Mouse (Mus musculus) forebrain, embryonic 16.5 days (tissue): Measurements from ENCODE around the gene Pgp. TPM values are rescaled to one million over a fixed set of nuclear protein-coding genes. Genes with fewer than 3 reads are reported as not detected.

Experiments used
- ATAC-seq: fragments of 200-750 bp; cut with Nextera tagmentation; 2 replicates; pipeline ENCODE4 v1.8.0; 2017; ENCODE audit warnings: mild to moderate bottlenecking, moderate library complexity
- H3K27ac ChIP-seq: fragments of 300-500 bp; sonication (generic); 2 replicates; pipeline ENCODE4 v1.5.1; 2014; ENCODE audit warnings: low read length, control low read depth
- H3K27me3 ChIP-seq: fragments of 300-500 bp; sonication (generic); replicated peaks from 2 replicates; pipeline ENCODE4 v1.6.1; 2014; ENCODE audit warnings: low read length; ENCODE audit not compliant: control insufficient read depth, insufficient read depth
- H3K36me3 ChIP-seq: fragments of 300-500 bp; sonication (generic); 2 replicates; pipeline ENCODE4 v1.6.1; 2014; ENCODE audit not compliant: control insufficient read depth, insufficient read depth
- H3K4me1 ChIP-seq: fragments of 300-500 bp; sonication (generic); replicated peaks from 2 replicates; pipeline ENCODE4 v1.6.1; 2014; ENCODE audit warnings: low read length; ENCODE audit not compliant: control insufficient read depth, insufficient read depth
- H3K4me2 ChIP-seq: fragments of 300-500 bp; sonication (generic); 2 replicates; pipeline ENCODE4 v1.6.1; 2014; ENCODE audit warnings: mild to moderate bottlenecking, low read length, control low read depth
- H3K4me3 ChIP-seq: fragments of 300-500 bp; sonication (generic); replicated peaks from 2 replicates; pipeline ENCODE4 v1.5.1; 2014; ENCODE audit warnings: mild to moderate bottlenecking, low read length, control low read depth
- H3K9ac ChIP-seq: fragments of 300-500 bp; sonication (generic); replicated peaks from 2 replicates; pipeline ENCODE4 v1.6.1; 2014; ENCODE audit warnings: low read depth, low read length, control low read depth
- H3K9me3 ChIP-seq: fragments of 300-500 bp; sonication (generic); 2 replicates; pipeline ENCODE4 v1.6.1; 2016; ENCODE audit warnings: low read length; ENCODE audit not compliant: control insufficient read depth
- WGBS: fragments of 180-500 bp; shearing (Covaris S2); extraction: QIAGEN DNeasy Blood & Tissue Kit; methylation state at CpG from one replicate; pipeline ENCODE4 v1.1.7; 2014; 5-methylcytosine and 5-hydroxymethylcytosine counted together
- polyA plus RNA-seq: library from polyadenylated mRNA; unstranded; fragments of >200 nt; fragmentation: Nextera tagmentation; extraction: Ambion mirVana; gene quantifications from 2 replicates; pipeline ENCODE4 v1.2.1, GENCODE M21; 2015

Pgp gene
- polyA plus RNA-seq, 1 experiment from 2014 or later: 54.0 TPM

- Histone ChIP-seq H3K36me3 (peaks cover 24% of the 10 kb centered on the region), H3K4me1 (no peaks in the 10 kb centered on the region)
- WGBS: 90% methylated on average over 8 of the region's 8 CpGs
These were observed 29.8 kb upstream of the Pgp start for GRCm38 (mm10) chr17:24440377-24440776.

GRCm38 (mm10) chr17:24441148-24441547 lies 29.0 kb upstream of the Pgp start:
- WGBS: 57% methylated on average over 1 of the region's 2 CpGs
- ATAC-seq: no peak
- H3K9ac ChIP-seq: no peak overlapping the region
- H3K4me1 ChIP-seq: no peaks in the 10 kb centered on the region
- no peak overlapping the region for H3K27ac ChIP-seq
- H3K9me3 ChIP-seq: no peaks in the 10 kb centered on the region
- peaks cover 32% of the 10 kb centered on the region for H3K36me3 ChIP-seq
- H3K27me3 ChIP-seq: no peaks in the 10 kb centered on the region
- no peak overlapping the region for H3K4me2 ChIP-seq
- H3K4me3 ChIP-seq: no peak overlapping the region

More at GRCm38 (mm10) chr17:24440377-24440776, 29.8 kb upstream of the Pgp start:
- Histone ChIP-seq H3K9ac (no peak overlapping the region), H3K4me2 (no peak overlapping the region), H3K27me3 (no peaks in the 10 kb centered on the region), H3K4me3 (no peak overlapping the region), H3K27ac (no peak overlapping the region), H3K9me3 (no peaks in the 10 kb centered on the region)
- no peak for ATAC-seq

- no peaks in the 10 kb centered on the region for H3K4me1 ChIP-seq
- no peak overlapping the region for H3K4me3 ChIP-seq
- ATAC-seq: no peak
- H3K27me3 ChIP-seq: no peaks in the 10 kb centered on the region
- WGBS: 89% methylated on average over 14 of the region's 14 CpGs
- H3K4me2 ChIP-seq: no peak overlapping the region
- H3K36me3 ChIP-seq: peaks cover 36% of the 10 kb centered on the region
- no peak overlapping the region for H3K9ac ChIP-seq
- H3K9me3 ChIP-seq: no peaks in the 10 kb centered on the region
- H3K27ac ChIP-seq: no peak overlapping the region
These were observed 28.1 kb upstream of the Pgp start for GRCm38 (mm10) chr17:24442107-24442506.

- 71% methylated on average over 7 of the region's 7 CpGs for WGBS
- no peak for ATAC-seq
- Histone ChIP-seq H3K9ac (no peak within 1 kb of the TSS), H3K27ac (no peak within 1 kb of the TSS), H3K4me1 (no peaks in the 10 kb centered on the region), H3K9me3 (no peaks in the 10 kb centered on the region), H3K4me3 (no peak within 1 kb of the TSS), H3K36me3 (peaks cover 39% of the 10 kb centered on the region), H3K4me2 (no peak within 1 kb of the TSS), H3K27me3 (no peaks in the 10 kb centered on the region)
These were observed 27.5 kb upstream of the Pgp start, which contains the start of gene Dnase1l2 for GRCm38 (mm10) chr17:24442632-24443155. TSS of gene Dnase1l2 (minus strand) at chr17:24443105.

GRCm38 (mm10) chr17:24443409-24443808 lies 26.8 kb upstream of the Pgp start:
- no peak overlapping the region for H3K4me3 ChIP-seq
- WGBS: 90% methylated on average over 4 of the region's 4 CpGs
- H3K4me1 ChIP-seq: no peaks in the 10 kb centered on the region
- no peaks in the 10 kb centered on the region for H3K27me3 ChIP-seq
- no peak overlapping the region for H3K4me2 ChIP-seq
- peaks cover 44% of the 10 kb centered on the region for H3K36me3 ChIP-seq
- no peak overlapping the region for H3K9ac ChIP-seq
- H3K9me3 ChIP-seq: no peaks in the 10 kb centered on the region
- H3K27ac ChIP-seq: no peak overlapping the region
- ATAC-seq: no peak

- ATAC-seq: no peak
These were observed 23.6 kb upstream of the Pgp start for GRCm38 (mm10) chr17:24446590-24446989.

GRCm38 (mm10) chr17:24449507-24449906 lies 20.7 kb upstream of the Pgp start:
- Histone ChIP-seq H3K27ac (no peak overlapping the region), H3K9me3 (no peaks in the 10 kb centered on the region), H3K36me3 (peaks cover 45% of the 10 kb centered on the region), H3K4me2 (no peak overlapping the region), H3K4me3 (no peak overlapping the region), H3K4me1 (peaks cover 13% of the 10 kb centered on the region), H3K27me3 (no peaks in the 10 kb centered on the region), H3K9ac (no peak overlapping the region)
- 92% methylated on average over 6 of the region's 6 CpGs for WGBS
- ATAC-seq: no peak

More at GRCm38 (mm10) chr17:24446590-24446989, 23.6 kb upstream of the Pgp start:
- H3K9ac ChIP-seq: no peak overlapping the region
- H3K27ac ChIP-seq: no peak overlapping the region
- 90% methylated on average over 8 of the region's 8 CpGs for WGBS
- no peak overlapping the region for H3K4me2 ChIP-seq
- no peak overlapping the region for H3K4me3 ChIP-seq
- no peaks in the 10 kb centered on the region for H3K9me3 ChIP-seq
- no peaks in the 10 kb centered on the region for H3K4me1 ChIP-seq
- H3K27me3 ChIP-seq: no peaks in the 10 kb centered on the region
- H3K36me3 ChIP-seq: peaks cover 51% of the 10 kb centered on the region

GRCm38 (mm10) chr17:24451220-24451619 lies 19.0 kb upstream of the Pgp start:
- Histone ChIP-seq H3K9ac (no peak overlapping the region), H3K4me3 (no peak overlapping the region), H3K36me3 (peaks cover 30% of the 10 kb centered on the region), H3K9me3 (no peaks in the 10 kb centered on the region), H3K27me3 (no peaks in the 10 kb centered on the region), H3K4me1 (peaks cover 13% of the 10 kb centered on the region), H3K27ac (no peak overlapping the region), H3K4me2 (no peak overlapping the region)
- no peak for ATAC-seq
- WGBS: 95% methylated on average over 6 of the region's 6 CpGs

- no peak for ATAC-seq
- 83% methylated on average over 2 of the region's 2 CpGs for WGBS
- peaks cover 18% of the 10 kb centered on the region for H3K36me3 ChIP-seq
- no peaks in the 10 kb centered on the region for H3K9me3 ChIP-seq
- no peak overlapping the region for H3K4me2 ChIP-seq
- no peak overlapping the region for H3K9ac ChIP-seq
- H3K27me3 ChIP-seq: no peaks in the 10 kb centered on the region
- no peak overlapping the region for H3K4me3 ChIP-seq
- no peak overlapping the region for H3K27ac ChIP-seq
- peaks cover 13% of the 10 kb centered on the region for H3K4me1 ChIP-seq
These were observed 16.8 kb upstream of the Pgp start for GRCm38 (mm10) chr17:24453372-24453771.
